Mouse (Mus musculus) brain, embryonic 14.5 days (tissue): ENCODE results near the gene Tmem135. TPM values are rescaled to one million over a fixed set of nuclear protein-coding genes. Genes with fewer than 3 reads are reported as not detected.

Source experiments
- DNase-seq: peaks from one replicate; pipeline ENCODE4 v3.0.0-alpha.2; 2011; ENCODE audit warnings: low read depth
- CTCF ChIP-seq: fragments of 200-500 bp; IDR thresholded peaks from 2 replicates; pipeline ENCODE4 v1.5.1; 2012; ENCODE audit warnings: inconsistent platforms, mild to moderate bottlenecking, moderate library complexity, borderline replicate concordance; ENCODE audit not compliant: insufficient read depth, insufficient read length; ENCODE audit errors: extremely low read depth
- POLR2A ChIP-seq: fragments of 200-500 bp; IDR thresholded peaks from 2 replicates; pipeline ENCODE4 v1.6.1; 2012; ENCODE audit warnings: mild to moderate bottlenecking, inconsistent platforms, borderline replicate concordance; ENCODE audit not compliant: poor library complexity, insufficient read depth, insufficient read length, severe bottlenecking; ENCODE audit errors: extremely low read depth
- polyA plus RNA-seq: library from polyadenylated mRNA; depleted of rRNA; stranded (reverse); fragments of >200 nt; gene quantifications from 2 replicates; pipeline ENCODE4 v1.2.3, GENCODE M21; 2012

Tmem135 gene
- polyA plus RNA-seq, 1 experiment: 17.4 TPM

DNA sequence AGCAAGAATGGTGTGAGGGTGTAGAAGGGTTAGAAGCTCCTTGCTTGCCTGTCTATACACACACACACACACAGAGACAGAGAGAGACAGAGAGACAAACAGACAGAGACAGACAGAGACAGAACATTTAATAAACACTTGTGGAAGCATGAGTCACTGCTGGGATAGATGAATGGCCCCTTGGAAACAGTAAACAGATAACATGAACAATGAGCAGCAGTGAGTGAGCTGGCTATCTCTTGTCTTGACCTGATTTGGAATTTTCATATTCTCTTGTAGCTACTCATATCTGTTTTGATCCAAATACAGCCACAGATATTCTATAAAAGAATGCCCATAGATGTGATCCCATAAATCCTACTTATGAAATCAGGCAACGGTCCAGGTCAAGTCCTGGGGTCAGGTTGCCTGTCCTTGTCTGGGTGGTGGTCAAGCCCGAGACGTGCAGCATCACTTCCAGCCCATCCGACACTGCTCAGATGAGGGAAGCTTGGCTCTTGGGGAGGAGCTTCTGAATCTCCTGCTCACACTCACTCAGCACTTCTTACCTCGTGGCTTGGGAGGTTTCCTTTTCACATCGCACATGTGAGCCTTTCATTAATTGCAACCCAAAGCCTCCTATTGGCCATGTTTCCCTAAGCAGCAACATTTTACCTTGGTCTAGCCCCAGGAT lies 32.3 kb downstream of the Tmem135 start:
- DNase-seq: no peak
- TF ChIP-seq CTCF: no peak

DNA sequence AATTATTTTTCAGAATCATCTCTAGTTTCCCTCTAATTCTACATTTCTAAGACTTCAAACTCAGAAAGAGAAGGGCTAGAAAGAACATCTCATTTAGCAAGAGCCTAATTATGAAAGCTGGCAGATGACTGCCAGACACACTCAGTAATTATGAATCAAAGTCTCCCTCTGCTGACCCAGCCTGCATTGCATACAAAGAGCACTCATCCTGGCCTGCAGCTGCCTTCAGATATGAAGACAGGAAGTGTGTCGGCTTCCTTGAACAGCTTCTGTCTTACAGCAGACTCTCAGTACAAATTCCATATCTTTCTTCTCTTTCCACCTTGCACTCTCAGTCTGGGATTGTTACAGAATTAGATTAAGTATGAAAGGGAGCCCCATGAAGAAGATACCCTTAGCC lies 33.1 kb downstream of the Tmem135 start:
- peak; percentile 31; the same call in 1 of the 2 replicates for TF ChIP-seq CTCF
- TF ChIP-seq POLR2A: no peak
- DNase-seq: peak; percentile 61

- TF ChIP-seq POLR2A: no peak
- TF ChIP-seq CTCF: no peak
- no peak for DNase-seq
These were observed 33.9 kb downstream of the Tmem135 start for GRCm38 (mm10) chr7:89370086-89370485.

DNA sequence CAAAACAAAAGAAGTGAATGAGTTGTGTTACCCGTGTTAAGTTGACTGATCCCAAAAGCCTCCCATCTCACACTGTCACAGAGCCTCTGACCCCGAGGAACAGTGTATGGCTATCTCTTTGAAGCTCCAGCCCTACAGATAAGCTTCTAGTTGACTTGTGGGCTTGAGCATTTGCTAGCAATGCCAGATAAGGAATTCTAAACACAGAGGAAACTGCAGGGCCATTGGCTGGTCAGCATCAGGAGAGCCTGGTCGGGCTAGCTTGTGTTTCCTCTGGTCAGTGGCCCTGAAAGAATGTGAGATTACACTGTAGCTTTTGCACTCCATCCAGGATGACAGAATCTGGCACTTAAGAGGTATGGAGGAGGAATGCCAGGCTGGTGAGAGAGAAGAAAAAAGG lies 36.4 kb downstream of the Tmem135 start:
- TF ChIP-seq POLR2A (no peak), CTCF (no peak)
- DNase-seq: no peak

- TF ChIP-seq CTCF: no peak
- TF ChIP-seq POLR2A: no peak
- DNase-seq: peak; percentile 68
These were observed 38.7 kb downstream of the Tmem135 start for GRCm38 (mm10) chr7:89365135-89365880.

DNA sequence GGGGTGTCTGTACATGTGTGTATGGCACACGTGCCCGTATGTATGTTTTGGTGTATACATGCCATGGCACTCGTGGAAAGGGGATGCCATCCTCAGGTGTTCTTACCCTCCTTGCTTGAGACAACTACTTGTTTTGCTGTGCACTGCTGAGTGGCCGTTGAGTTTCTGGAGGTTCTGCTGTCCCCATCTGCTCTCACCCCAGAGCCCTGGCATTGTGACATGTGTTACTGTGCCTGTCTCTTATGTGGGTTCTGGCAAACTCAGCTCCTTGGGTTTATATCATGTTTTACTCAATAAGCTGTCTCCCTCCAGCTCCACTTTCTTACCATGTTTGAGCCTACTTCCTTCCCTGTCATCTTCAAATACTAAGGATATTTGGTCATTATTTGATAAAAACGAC lies 40.0 kb downstream of the Tmem135 start:
- no peak for DNase-seq
- no peak for TF ChIP-seq POLR2A
- TF ChIP-seq CTCF: no peak

GRCm38 (mm10) chr7:89356307-89356706 lies 47.7 kb downstream of the Tmem135 start:
- DNase-seq: no peak
- no peak for TF ChIP-seq POLR2A
- TF ChIP-seq CTCF: no peak

- no peak for TF ChIP-seq CTCF
- no peak for TF ChIP-seq POLR2A
- no peak for DNase-seq
These were observed 48.3 kb downstream of the Tmem135 start for GRCm38 (mm10) chr7:89355519-89356255.

DNA sequence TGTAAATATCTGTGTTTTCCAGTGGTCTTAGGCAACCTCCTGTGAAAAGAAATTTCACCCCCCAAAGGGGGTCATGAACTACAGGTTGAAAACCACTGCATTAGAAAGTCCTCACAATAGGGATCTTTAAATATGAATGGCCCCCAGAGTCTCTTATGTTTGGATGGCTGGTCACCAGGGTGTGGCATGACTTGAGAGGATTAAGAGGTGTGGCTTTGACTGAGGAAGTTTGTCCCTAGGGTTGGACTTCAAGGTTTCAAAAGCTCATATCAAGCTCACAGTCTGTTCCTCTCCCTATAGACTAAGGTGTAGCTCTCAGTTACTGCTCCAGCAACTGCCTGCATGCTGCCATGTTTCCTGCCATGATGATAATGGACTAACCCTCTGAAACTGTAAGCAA lies 62.0 kb downstream of the Tmem135 start:
- no peak for DNase-seq
- no peak for TF ChIP-seq POLR2A
- TF ChIP-seq CTCF: no peak

GRCm38 (mm10) chr7:89339808-89340207 lies 64.2 kb downstream of the Tmem135 start:
- DNase-seq: no peak
- no peak for TF ChIP-seq CTCF
- no peak for TF ChIP-seq POLR2A

DNA sequence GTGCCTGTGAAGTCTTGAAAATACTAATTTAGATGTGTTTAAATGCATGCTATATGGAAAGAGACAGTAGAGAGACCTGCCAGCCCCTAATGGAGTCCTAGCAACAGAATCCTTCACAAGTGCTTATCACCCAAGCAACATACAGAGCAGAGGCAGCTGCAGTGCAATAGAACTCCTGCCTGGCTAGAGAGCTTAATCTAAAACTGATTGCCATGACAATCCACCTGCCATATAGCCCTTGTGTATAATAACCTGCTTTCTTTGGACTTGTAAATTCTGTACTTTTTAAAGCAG lies 64.9 kb downstream of the Tmem135 start:
- TF ChIP-seq CTCF: no peak
- no peak for TF ChIP-seq POLR2A
- DNase-seq: no peak
